Mouse (Mus musculus) cerebral cortex, adult 2 months (tissue): ENCODE measurements around the gene Vegfa.

ENCODE experiments used
- WGBS: fragments of 180-500 bp; shearing (Covaris S2); methylation state at CpG from one replicate; pipeline ENCODE4 v1.1.7; 2018; 5-methylcytosine and 5-hydroxymethylcytosine counted together

Vegfa gene

DNA sequence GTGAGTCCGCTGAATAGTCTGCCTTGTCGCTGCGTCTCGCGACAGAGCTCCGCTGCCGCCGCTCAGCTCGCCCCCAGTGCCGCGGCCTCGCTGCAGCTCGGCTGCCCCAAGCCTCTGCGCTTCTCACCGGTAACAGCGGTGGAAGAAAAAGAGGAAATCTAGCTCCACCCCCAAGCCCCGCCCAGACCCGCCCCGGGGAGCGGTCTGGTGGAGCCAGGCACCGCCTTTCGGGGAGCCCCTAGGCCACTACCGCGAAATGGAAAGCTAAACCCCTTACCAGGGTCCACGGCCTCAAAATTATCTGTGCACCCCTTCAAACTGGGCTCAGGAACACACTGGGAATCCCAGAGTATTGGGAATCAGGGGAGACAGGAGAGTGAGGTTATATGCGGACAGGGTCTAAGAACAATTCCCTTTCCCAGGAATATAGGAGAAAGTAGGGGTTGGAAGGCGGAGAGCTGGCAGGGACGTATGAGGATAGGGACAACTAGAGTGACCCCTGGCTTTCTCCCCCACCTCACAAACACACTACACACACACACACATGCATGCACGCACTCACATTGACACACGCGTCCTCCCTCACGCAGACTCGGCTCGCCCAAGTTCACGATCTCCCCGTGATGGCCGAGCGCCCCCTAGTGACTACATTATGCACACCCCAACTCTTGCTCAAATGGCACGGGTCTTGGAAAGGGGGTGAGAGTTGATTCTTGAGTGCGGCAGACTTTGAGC, at the start of gene Vegfa:
Vegfa (minus strand) TSS at position 113 of the 735 bp plus-strand sequence.
- 3% methylated on average over 40 of the region's 40 CpGs for whole genome bisulfite sequencing

- WGBS, result 73% methylated on average over 7 of the region's 7 CpGs
Observed at GRCm38 (mm10) chr17:46081657-46082056, 49.5 kb upstream of the Vegfa start.

DNA sequence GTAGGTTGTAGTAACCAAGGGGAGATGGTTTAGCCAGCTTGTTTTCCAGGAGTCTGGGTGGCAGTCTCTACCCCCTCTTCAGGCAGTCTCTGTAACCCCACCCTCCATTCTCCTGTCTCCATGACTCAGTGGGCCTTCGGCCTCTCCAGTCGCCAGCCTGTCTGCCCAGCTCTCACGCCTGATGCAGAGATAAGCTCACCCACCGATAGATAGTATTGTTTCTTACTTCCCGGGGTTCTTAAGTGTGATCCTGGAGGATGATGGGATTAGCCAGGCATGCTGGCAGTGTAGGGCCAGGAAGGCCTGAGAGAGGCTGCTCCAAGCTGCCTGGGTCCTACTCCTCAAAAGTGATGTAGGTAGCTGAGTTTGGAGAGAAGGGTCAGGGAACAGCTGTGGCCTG, 48.9 kb upstream of the Vegfa start:
- WGBS, result 81% methylated on average over 5 of the region's 5 CpGs

- WGBS, result 77% methylated on average over 7 of the region's 7 CpGs
Observed at GRCm38 (mm10) chr17:46080388-46080787, 48.2 kb upstream of the Vegfa start.

DNA sequence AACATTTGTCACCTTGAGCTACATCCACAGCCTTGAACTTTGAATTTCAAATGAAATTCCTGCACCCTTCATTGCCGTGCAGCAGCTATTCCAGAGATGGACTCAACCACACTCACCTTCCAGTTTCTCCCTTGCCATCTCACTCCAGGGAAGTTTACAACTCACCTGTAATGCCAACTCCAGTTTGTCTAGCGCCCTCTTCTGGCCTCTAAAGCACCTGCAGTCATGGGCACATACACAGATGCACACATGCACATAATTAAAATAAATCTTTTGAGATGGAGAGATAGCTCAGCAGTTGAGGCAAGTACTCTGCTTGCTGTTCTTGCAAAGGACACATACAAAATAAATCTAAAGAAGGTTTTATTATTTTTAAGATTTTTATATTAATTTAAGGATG, 46.9 kb upstream of the Vegfa start:
- WGBS, result 76% methylated on average over 2 of the region's 2 CpGs

DNA sequence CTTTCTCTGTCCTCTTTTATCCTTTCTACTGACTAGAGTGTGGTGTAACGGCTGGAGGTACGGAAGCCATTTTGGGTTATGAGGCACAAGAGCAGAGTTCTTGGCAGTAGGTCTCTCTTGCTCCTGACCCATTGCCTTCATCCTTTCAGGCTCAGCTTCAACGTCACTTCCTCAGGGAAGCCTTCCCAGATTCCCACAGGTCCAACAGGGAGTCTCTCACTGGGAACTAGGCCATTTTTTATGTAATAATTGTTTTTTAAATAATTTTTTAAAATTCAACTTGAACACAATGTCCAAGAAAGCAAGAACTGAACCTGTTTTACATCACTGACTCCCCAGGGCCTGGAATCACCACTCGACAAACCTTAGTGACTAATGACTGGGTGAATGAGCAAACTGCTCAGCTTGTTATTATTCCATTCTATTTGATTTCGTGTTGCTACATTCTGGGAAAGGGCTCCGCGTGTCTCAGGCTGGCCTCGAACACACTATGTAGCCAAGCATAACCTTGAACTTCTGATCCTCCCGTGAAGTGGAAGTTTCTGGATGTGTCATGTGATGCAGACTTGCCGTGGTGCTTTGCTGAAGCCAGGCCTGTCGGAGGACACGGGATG, 45.9 kb upstream of the Vegfa start:
- whole genome bisulfite sequencing, result 96% methylated on average over 12 of the region's 12 CpGs

- 62% methylated on average over 1 of the region's 1 CpGs for WGBS
Observed at GRCm38 (mm10) chr17:46076260-46076551, 44.0 kb upstream of the Vegfa start.

GRCm38 (mm10) chr17:46075551-46076259, 43.5 kb upstream of the Vegfa start:
- WGBS, result 76% methylated on average over 5 of the region's 5 CpGs

DNA sequence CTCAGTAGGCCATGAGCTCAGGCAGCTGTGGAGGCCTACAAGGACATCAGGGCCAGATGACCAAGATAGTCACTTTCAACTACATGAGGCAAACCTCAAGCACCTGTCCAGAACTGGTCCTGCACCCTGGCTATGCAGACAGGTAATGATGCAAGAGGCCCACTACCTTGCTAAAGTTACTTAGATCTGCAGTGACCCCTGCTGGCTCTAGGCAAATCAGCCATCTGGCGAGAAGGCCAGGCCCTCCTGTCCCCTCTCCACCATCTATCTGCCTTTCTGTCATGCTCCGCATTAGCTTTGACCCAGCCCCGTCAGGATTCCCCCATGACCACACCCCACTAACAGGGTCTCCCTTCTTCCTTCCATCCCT, 42.9 kb upstream of the Vegfa start:
- 79% methylated on average over 3 of the region's 3 CpGs for WGBS

DNA sequence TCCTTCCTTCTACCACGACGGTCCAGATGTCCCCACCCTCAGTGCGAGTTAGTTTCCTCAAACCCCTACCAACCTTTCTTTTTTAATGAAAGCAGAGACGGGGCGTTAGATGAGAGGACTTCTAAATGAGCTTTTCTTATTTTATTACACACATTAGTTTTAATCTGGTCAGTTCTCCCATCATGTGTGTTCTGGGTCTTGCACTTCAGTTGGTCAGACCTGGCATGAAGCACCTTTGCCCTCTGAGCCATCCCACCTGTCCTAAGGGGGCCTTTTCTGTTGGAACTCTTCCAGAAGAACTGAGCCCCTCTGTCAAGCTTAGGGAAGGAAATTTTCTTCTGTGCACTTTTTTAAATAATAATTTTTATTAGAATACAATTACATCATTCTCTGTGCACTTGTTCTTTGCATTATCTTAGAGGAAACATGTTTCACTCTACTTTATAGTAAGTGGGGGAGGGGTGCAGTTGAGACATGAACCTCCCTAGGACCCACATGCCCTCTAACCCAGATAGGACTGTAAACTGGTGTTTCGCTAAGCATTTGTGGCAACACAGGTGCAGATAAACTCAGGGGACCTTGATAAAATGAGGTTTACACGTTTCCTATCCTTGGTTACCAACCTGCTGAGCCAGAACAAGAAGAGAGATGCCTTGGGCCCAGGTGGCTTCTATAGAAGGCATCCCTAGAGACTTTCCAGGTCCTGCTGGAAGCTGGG, 42.4 kb upstream of the Vegfa start:
- WGBS, result 68% methylated on average over 7 of the region's 7 CpGs

DNA sequence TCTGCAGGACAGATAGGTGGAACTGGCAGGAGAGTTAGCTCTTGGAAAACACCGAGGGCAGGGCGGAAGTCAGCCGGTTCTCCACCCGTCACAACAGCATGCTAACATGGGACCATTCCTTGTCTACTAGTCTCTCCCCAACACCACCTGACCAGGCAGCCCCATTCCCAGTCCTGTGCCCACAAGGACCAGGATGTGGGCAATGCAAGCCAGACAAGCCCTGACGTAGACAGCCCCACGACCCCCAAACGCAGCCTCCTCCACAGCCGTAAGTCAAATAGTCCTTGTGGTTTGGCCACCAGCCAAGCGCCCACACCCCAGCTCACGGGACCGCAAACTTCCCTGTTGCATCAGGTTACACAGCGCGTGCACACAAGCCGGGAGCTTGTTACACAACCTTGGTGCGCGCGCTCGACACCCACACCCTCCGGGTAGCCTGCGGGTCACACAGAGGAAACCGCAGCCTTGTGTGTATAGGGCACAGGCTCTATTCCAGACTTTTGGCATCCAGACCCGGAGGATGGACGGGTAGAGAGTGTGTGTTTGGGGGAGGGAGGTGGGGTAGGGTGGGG, 41.6 kb upstream of the Vegfa start:
- 54% methylated on average over 23 of the region's 23 CpGs for WGBS

DNA sequence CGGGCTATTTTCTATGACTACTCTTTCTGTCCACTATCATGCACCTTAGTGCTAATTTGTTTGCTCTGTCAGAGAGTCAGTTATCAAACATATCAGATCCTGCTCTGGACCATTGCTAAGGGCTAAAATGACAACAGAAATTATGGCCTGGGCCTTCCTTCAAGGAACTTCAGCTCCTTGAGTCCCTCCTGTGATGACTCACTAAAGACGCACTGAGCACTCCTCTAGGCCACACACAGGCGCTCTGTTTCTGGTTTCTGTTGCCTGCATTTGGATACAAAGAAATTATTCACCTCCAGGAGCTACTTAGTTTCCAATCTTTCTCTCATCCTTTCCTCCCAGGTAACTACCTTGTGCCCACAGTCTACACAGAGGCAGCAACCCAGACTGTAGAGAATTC, 39.4 kb upstream of the Vegfa start:
- WGBS, result 95% methylated on average over 3 of the region's 3 CpGs

DNA sequence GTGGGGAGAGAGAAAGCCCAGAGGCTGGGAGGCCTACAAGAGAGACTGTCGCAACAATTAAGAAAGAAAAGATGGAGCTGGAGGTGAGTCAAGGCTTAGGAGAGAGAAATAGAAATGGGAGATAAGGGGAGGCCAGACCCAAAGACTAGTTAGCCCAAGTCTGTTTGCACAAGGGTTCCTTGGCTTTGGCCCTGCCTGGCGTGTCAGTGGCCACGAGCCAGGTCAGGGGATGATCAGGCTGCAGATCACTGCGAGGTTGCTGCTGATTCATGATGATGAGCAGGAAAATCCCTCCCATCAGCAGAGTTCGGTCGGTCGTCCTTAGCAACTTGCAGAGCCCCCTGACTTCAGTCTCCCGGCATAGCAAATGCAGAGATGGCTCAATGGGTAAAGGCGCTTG, 37.9 kb upstream of the Vegfa start:
- 86% methylated on average over 9 of the region's 9 CpGs for WGBS

DNA sequence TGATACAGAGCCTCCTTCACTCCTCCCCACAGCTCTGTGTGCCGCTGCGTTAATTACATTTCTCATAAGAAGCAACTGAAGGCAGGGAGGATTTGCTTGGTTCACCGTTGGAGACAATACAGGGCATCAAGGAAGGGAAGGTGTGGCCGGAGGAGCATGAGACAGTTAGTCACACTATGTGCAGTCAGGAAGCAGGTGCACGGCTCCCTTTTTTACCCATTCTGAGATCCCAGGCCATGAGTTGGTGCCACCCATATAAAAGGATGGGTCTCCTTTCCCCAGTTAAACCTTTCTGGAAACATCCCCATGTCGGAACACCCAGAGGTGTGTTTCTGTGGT, 31.8 kb upstream of the Vegfa start:
- 40% methylated on average over 6 of the region's 6 CpGs for WGBS

GRCm38 (mm10) chr17:46063283-46063973, 31.3 kb upstream of the Vegfa start:
- 26% methylated on average over 10 of the region's 10 CpGs for WGBS

GRCm38 (mm10) chr17:46060253-46060652, 28.1 kb upstream of the Vegfa start:
- WGBS, result 78% methylated on average over 3 of the region's 3 CpGs

DNA sequence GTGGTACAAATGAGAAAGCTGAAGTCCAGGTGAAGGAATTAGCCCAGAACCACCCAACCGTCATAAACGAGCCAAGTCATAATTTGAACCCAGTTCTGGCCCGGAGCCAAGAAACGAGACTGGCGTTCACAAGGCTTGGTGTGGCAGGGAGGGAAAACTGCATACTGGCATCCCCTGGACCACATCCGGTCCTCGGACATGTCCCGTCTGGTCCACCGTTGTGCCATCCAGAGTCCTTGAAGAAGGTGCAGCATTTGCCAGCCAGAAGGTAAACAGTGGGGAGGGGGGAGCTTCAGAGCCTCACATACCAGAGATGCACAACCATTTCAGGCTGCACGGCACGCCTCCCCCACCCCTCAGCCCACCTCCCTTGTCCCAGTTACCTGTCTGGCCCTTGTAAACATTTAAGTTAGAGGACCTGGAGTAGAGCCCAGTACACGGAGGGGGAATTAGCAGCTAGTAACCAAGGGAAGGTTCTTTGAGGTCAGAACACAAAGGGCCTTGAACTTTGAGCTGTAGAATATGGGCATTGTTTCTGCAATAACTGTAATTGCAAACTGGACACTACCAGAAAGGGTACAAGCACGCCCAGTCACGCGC, 27.2 kb upstream of the Vegfa start:
- WGBS, result 77% methylated on average over 15 of the region's 15 CpGs

- 79% methylated on average over 7 of the region's 7 CpGs for WGBS
Observed at GRCm38 (mm10) chr17:46056288-46056687, 24.1 kb upstream of the Vegfa start.

GRCm38 (mm10) chr17:46055736-46056135, 23.6 kb upstream of the Vegfa start:
- WGBS, result 88% methylated on average over 7 of the region's 7 CpGs

DNA sequence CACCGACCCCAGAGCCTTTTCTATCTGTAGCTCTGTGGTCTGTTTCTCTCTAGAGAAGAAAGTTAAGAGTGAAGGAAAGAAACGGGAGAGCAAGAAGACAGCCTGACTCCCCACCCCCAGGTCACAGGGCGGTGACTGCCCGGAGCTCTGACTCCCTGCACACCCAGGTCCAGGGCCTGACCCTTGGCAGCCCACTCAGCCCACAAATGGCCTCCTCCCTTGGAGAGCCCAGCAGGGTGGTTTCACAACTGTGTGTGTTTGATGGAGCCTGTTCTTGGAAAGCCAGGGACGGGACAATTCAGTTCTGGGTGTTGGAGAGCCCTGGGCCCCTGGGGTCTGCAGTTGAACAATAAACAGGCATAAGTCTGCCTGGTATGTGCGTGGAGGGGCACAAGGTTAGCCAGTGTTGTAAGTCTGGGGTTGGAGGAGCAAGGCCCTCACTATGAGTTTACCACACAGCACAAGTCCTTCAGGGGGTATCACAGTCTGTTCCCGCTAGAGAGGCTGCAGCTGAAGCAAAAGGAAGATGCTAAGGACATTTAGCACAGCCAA, 21.2 kb upstream of the Vegfa start:
- 83% methylated on average over 7 of the region's 7 CpGs for WGBS

GRCm38 (mm10) chr17:46052146-46052545, 20.0 kb upstream of the Vegfa start:
- WGBS, result 40% methylated on average over 3 of the region's 3 CpGs
